Mouse (Mus musculus) hindbrain, embryonic 11.5 days (tissue): ENCODE data around the gene Rtn4rl2. TPM values are rescaled to one million over a fixed set of nuclear protein-coding genes. Genes with fewer than 3 reads are reported as not detected.
A peak's percentile ranks its signal among the peaks of the same experiment; 100 is the strongest.

Source experiments
- ATAC-seq: fragments of 200-750 bp; cut with Nextera tagmentation; 2 replicates; pipeline ENCODE4 v1.8.0; 2017; ENCODE audit warnings: mild to moderate bottlenecking, moderate TSS enrichment, moderate library complexity; ENCODE audit not compliant: low FRiP score
- DNase-seq: peaks from one replicate; pipeline ENCODE4 v3.0.0-alpha.2; 2015; ENCODE audit warnings: low spot score
- H3K27ac ChIP-seq: fragments of 300-500 bp; sonication (generic); 2 replicates; pipeline ENCODE4 v1.5.1; 2014; ENCODE audit warnings: mild to moderate bottlenecking, low read depth, low read length
- H3K27me3 ChIP-seq: fragments of 300-500 bp; sonication (generic); 2 replicates; pipeline ENCODE4 v1.6.1; 2014; ENCODE audit warnings: mild to moderate bottlenecking, low read length, moderate library complexity, mixed read lengths; ENCODE audit not compliant: control insufficient read depth, insufficient read depth
- H3K36me3 ChIP-seq: fragments of 300-500 bp; sonication (generic); 2 replicates; pipeline ENCODE4 v1.6.1; 2014; ENCODE audit warnings: mild to moderate bottlenecking, low read length, moderate library complexity, mixed read lengths; ENCODE audit not compliant: control insufficient read depth, insufficient read depth
- H3K4me1 ChIP-seq: fragments of 300-500 bp; sonication (generic); replicated peaks from 2 replicates; pipeline ENCODE4 v1.6.1; 2014; ENCODE audit warnings: low read length, mixed read lengths; ENCODE audit not compliant: control insufficient read depth, insufficient read depth
- H3K4me2 ChIP-seq: fragments of 300-500 bp; sonication (generic); replicated peaks from 2 replicates; pipeline ENCODE4 v1.6.1; 2014; ENCODE audit warnings: mild to moderate bottlenecking, low read depth, low read length
- H3K4me3 ChIP-seq: fragments of 300-500 bp; sonication (generic); 2 replicates; pipeline ENCODE4 v1.5.1; 2014; ENCODE audit warnings: low read depth, low read length
- H3K9ac ChIP-seq: fragments of 300-500 bp; sonication (generic); 2 replicates; pipeline ENCODE4 v1.6.1; 2014; ENCODE audit warnings: low read depth, low read length
- H3K9me3 ChIP-seq: fragments of 300-500 bp; sonication (generic); 2 replicates; pipeline ENCODE4 v1.6.1; 2016; ENCODE audit warnings: low read length; ENCODE audit not compliant: control insufficient read depth
- WGBS: fragments of 180-500 bp; shearing (Covaris S2); extraction: QIAGEN DNeasy Blood & Tissue Kit; methylation state at CpG from one replicate; pipeline ENCODE4 v1.1.7; 2014; 5-methylcytosine and 5-hydroxymethylcytosine counted together
- polyA plus RNA-seq: library from polyadenylated mRNA; unstranded; fragments of >200 nt; fragmentation: Nextera tagmentation; extraction: Ambion mirVana; gene quantifications from 2 replicates; pipeline ENCODE4 v1.2.1, GENCODE M21; 2014

The Rtn4rl2 gene
- polyA plus RNA-seq, 1 experiment from 2014 or later: 1.9 TPM

GRCm38 (mm10) chr2:84837107-84837506 lies 49.4 kb downstream of the Rtn4rl2 start:
- Histone ChIP-seq H3K36me3 (no peaks in the 10 kb centered on the region), H3K4me3 (no peak overlapping the region), H3K27me3 (peaks cover 15% of the 10 kb centered on the region), H3K9ac (no peak overlapping the region), H3K4me1 (no peaks in the 10 kb centered on the region; the same call in 1 of the 2 replicates), H3K9me3 (no peaks in the 10 kb centered on the region), H3K4me2 (no peak overlapping the region), H3K27ac (no peak overlapping the region)
- DNase-seq: no peak
- 61% methylated on average over 8 of the region's 8 CpGs for WGBS
- no peak for ATAC-seq

GRCm38 (mm10) chr2:84831666-84832391 lies 54.7 kb downstream of the Rtn4rl2 start:
- Histone ChIP-seq H3K4me3 (no peak overlapping the region), H3K9ac (no peak overlapping the region), H3K4me2 (no peak overlapping the region), H3K27ac (no peak overlapping the region), H3K4me1 (peaks cover 4% of the 10 kb centered on the region), H3K36me3 (no peaks in the 10 kb centered on the region), H3K9me3 (no peaks in the 10 kb centered on the region), H3K27me3 (no peaks in the 10 kb centered on the region)
- DNase-seq: peak; percentile 93
- WGBS: 43% methylated on average over 10 of the region's 10 CpGs
- peak; percentile 53 for ATAC-seq

DNA sequence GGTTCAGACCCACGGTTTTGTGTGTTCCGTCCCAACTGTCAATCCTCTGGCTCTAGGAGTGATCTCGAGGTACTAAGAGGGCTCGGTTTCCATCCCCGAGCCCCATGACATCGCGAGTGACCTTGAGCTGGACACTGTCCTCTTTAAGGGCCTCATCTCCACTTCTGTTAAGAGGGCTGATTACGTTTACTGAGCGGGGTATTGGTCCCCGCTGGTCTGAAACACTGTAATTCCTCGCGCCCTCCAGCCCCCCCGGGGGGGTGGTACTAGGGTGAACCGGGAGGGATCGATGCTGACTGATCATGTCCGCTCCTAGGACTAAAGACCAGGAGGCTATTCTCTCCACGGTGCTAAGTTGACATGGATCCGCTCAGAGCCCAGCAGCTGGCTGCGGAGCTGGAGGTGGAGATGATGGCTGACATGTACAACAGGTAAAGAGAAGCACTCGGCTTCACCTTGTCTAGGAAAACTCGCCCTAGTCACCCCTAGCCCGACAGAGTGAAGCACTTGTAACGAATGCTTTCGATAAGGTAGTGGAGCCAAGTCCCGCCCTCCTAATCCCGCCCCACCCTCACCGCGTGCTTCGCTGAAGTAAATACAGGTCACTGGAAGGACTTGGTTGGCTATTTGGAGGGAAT lies 59.1 kb downstream of the Rtn4rl2 start:
- H3K27me3 ChIP-seq: no peaks in the 10 kb centered on the region
- peak overlapping the region; percentile 86 for H3K4me3 ChIP-seq
- H3K9ac ChIP-seq: peak overlapping the region; percentile 69
- H3K4me2 ChIP-seq: peak overlapping the region; percentile 93
- no peaks in the 10 kb centered on the region for H3K36me3 ChIP-seq
- ATAC-seq (no peak; the same call in 1 of the 2 replicates), DNase-seq (no peak)
- no peaks in the 10 kb centered on the region for H3K9me3 ChIP-seq
- H3K27ac ChIP-seq: no peak overlapping the region
- H3K4me1 ChIP-seq: peaks cover 4% of the 10 kb centered on the region
- WGBS: 1% methylated on average over 29 of the region's 29 CpGs

DNA sequence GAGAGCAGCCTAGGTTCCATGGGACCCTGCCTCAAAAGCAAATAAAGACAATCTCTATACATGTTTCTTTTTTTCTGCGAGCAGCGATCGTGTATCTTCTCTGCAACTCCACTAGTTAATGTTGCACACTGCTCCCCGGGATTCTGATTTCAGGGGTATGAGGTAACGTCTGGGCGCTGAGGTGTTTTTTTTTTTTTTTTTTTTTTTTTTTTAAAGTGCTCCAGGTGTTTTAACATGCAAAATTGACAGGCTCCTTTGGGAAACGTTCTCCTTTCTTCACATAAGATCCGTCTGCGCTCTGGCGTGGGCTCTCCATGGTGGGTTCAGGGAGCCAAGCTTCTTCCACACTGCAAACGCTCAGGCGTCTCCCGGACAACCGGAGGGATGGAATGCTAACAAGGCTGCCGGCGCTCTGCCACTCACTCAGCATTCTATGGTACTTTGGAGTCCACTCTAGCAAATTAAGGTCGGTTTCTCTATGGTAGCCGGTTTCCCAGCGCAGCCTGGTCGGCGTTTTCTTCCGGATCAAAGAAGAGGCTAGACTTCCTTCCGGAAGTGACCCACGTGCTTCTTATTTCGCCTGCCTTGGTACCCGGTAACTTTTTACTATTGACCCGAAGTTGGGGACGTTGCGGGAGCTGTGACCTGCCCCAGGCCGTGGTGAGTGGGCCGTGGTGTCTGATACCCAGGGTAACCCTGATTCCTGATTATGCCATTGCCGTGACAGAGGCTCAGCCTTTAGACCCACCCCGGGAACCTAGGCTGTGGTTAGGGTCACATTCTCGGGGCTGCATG lies 59.8 kb downstream of the Rtn4rl2 start, which contains the start of gene Timm10:
Gene Timm10 (plus strand): TSS at position 510 of the 795 bp plus-strand sequence.
- DNase-seq (peak; percentile 92), ATAC-seq (peak; percentile 92)
- no peak within 1 kb of the TSS for H3K27ac ChIP-seq

GRCm38 (mm10) chr2:84823237-84823636 lies 63.3 kb downstream of the Rtn4rl2 start:
- no peak for ATAC-seq
- no peak overlapping the region for H3K4me3 ChIP-seq
- no peak for DNase-seq
- no peaks in the 10 kb centered on the region for H3K9me3 ChIP-seq
- no peaks in the 10 kb centered on the region for H3K27me3 ChIP-seq
- no peaks in the 10 kb centered on the region for H3K36me3 ChIP-seq
- WGBS: 63% methylated on average over 2 of the region's 2 CpGs
- no peak overlapping the region for H3K4me2 ChIP-seq
- H3K4me1 ChIP-seq: peaks cover 4% of the 10 kb centered on the region
- H3K27ac ChIP-seq: no peak overlapping the region
- H3K9ac ChIP-seq: no peak overlapping the region

More for the DNA sequence above, 59.8 kb downstream of the Rtn4rl2 start, which contains the start of gene Timm10:
- H3K4me3 ChIP-seq: peak within 1 kb of the TSS; percentile 86
- H3K27me3 ChIP-seq: no peaks in the 10 kb centered on the region
- peak within 1 kb of the TSS; percentile 69 for H3K9ac ChIP-seq
- WGBS: under 1% methylated on average over 34 of the region's 34 CpGs
- H3K4me2 ChIP-seq: peak within 1 kb of the TSS; percentile 93
- H3K9me3 ChIP-seq: no peaks in the 10 kb centered on the region
- H3K36me3 ChIP-seq: no peaks in the 10 kb centered on the region
- peaks cover 4% of the 10 kb centered on the region for H3K4me1 ChIP-seq

GRCm38 (mm10) chr2:84822552-84822951 lies 64.0 kb downstream of the Rtn4rl2 start, which contains the start of gene Smtnl1:
Gene Smtnl1, minus strand, starts transcription at chr2:84822652.
- no peaks in the 10 kb centered on the region for H3K36me3 ChIP-seq
- H3K4me3 ChIP-seq: no peak within 1 kb of the TSS
- peaks cover 2% of the 10 kb centered on the region for H3K4me1 ChIP-seq
- H3K9ac ChIP-seq: no peak within 1 kb of the TSS
- H3K27me3 ChIP-seq: no peaks in the 10 kb centered on the region
- WGBS: 72% methylated on average over 13 of the region's 13 CpGs
- ATAC-seq: no peak
- DNase-seq: no peak
- H3K4me2 ChIP-seq: no peak within 1 kb of the TSS
- H3K9me3 ChIP-seq: no peaks in the 10 kb centered on the region
- no peak within 1 kb of the TSS for H3K27ac ChIP-seq

Other genes starting within 250 kb of the Rtn4rl2 start
- gene Ctnnd1, start 235.9 kb downstream of the Rtn4rl2 start, polyA plus RNA-seq: 37.3 and 44.7 TPM in 2 replicates
- 0.20 and 0.27 TPM in 2 replicates for gene Btbd18, start 227.6 kb downstream of the Rtn4rl2 start, polyA plus RNA-seq
- gene Selenoh, start 215.9 kb downstream of the Rtn4rl2 start, polyA plus RNA-seq: 396 and 408 TPM in 2 replicates
- gene Gm28635, start 208.7 kb downstream of the Rtn4rl2 start, polyA plus RNA-seq: not detected in 2 replicates
- gene Med19, start 208.3 kb downstream of the Rtn4rl2 start, polyA plus RNA-seq: 65.2 and 66.3 TPM in 2 replicates
- 185 and 190 TPM in 2 replicates for gene Tmx2, start 207.6 kb downstream of the Rtn4rl2 start, polyA plus RNA-seq
- gene Zdhhc5, start 171.5 kb downstream of the Rtn4rl2 start, polyA plus RNA-seq: 22.5 and 30.1 TPM in 2 replicates
- 44.3 and 53.9 TPM in 2 replicates for gene Clp1, start 159.4 kb downstream of the Rtn4rl2 start, polyA plus RNA-seq
- gene Ypel4, start 152.7 kb downstream of the Rtn4rl2 start, polyA plus RNA-seq: 13.7 and 16.4 TPM in 2 replicates
- 7.1 TPM in 2 replicates for gene Gm19426, start 143.1 kb downstream of the Rtn4rl2 start, polyA plus RNA-seq
- 38.0 and 46.1 TPM in 2 replicates for gene Serping1, start 111.3 kb downstream of the Rtn4rl2 start, polyA plus RNA-seq
- gene Ube2l6, start 87.9 kb downstream of the Rtn4rl2 start, polyA plus RNA-seq: 39.7 and 42.1 TPM in 2 replicates
- not detected in 2 replicates for gene Smtnl1, start 64.1 kb downstream of the Rtn4rl2 start, polyA plus RNA-seq
- 43.1 and 44.2 TPM in 2 replicates for gene Timm10, start 59.7 kb downstream of the Rtn4rl2 start, polyA plus RNA-seq
- 14.5 and 19.6 TPM in 2 replicates for gene Slc43a1, start 47.9 kb downstream of the Rtn4rl2 start, polyA plus RNA-seq
- 25.5 and 27.0 TPM in 2 replicates for gene Slc43a3, start 49.9 kb upstream of the Rtn4rl2 start, polyA plus RNA-seq
- gene Prg2, start 93.8 kb upstream of the Rtn4rl2 start, polyA plus RNA-seq: 1.3 TPM in 1 of 2 replicates, not detected in the other
- not detected in 2 replicates for gene Prg3, start 101.5 kb upstream of the Rtn4rl2 start, polyA plus RNA-seq
- gene Ssrp1, start 150.5 kb upstream of the Rtn4rl2 start, polyA plus RNA-seq: 306 and 340 TPM in 2 replicates
- gene P2rx3, start 150.8 kb upstream of the Rtn4rl2 start, polyA plus RNA-seq: 7.1 and 11.0 TPM in 2 replicates
- 10.4 and 11.8 TPM in 2 replicates for gene Tnks1bp1, start 161.3 kb upstream of the Rtn4rl2 start, polyA plus RNA-seq
- gene Aplnr, start 249.5 kb upstream of the Rtn4rl2 start, polyA plus RNA-seq: 36.6 and 37.3 TPM in 2 replicates